In the genomic region with DNA sequence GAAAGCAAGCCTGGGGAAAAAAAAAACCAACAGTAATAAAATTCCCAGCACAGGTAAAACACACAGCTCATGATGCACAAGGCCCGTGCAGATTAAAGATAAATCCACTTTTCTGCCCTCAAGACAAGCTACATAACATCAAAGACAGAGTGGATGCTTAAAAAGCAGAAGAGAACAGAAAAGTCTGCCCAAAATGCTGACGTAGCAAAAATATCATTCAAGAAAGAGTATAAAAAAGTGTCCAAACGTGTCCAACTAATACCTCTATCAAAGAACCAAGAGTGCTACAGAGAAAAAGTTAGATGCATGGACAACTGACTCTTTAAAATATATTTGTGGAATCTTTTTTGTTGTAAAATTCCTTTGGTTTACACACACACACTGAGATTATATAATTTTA, we compare ENCODE assay signal across 31 mouse cellular contexts.
"Had no signal": no experiment of that assay in that cellular context is flagged by ENCODE, and none has a peak within 500 bp of the region (broad histone marks: within the 10 kb centered on the region; RNA-seq: fewer than 3 reads in every experiment).

No protein-coding gene starts in this region.

- ATAC-seq: liver, embryonic 12.5 days; liver, postnatal 0 days; lung, postnatal 0 days; midbrain, embryonic 13.5 days; midbrain, embryonic 15.5 days; midbrain, embryonic 16.5 days had no signal

- H3K27ac ChIP-seq: limb, embryonic 10.5 days; limb, embryonic 12.5 days; limb, embryonic 13.5 days; limb, embryonic 15.5 days; liver, embryonic 12.5 days; liver, embryonic 13.5 days; liver, embryonic 14.5 days; liver, embryonic 15.5 days; lung, embryonic 15.5 days; macrophage; midbrain, embryonic 10.5 days; midbrain, embryonic 12.5 days; midbrain, embryonic 13.5 days; midbrain, embryonic 15.5 days had no signal

- H3K4me3 ChIP-seq: limb, embryonic 10.5 days; limb, embryonic 12.5 days; limb, embryonic 13.5 days; limb, embryonic 15.5 days; liver, embryonic 12.5 days; liver, embryonic 13.5 days; liver, embryonic 15.5 days; lung, embryonic 15.5 days; megakaryocyte, embryonic 14.5 days; midbrain, embryonic 10.5 days; midbrain, embryonic 12.5 days; midbrain, embryonic 13.5 days; midbrain, embryonic 15.5 days; myocyte had no signal

- H3K4me2 ChIP-seq: limb, embryonic 12.5 days; limb, embryonic 13.5 days; limb, embryonic 15.5 days; liver, embryonic 11.5 days; liver, embryonic 12.5 days; liver, embryonic 13.5 days; liver, embryonic 15.5 days; lung, embryonic 14.5 days; lung, embryonic 15.5 days; midbrain, embryonic 11.5 days; midbrain, embryonic 12.5 days; midbrain, embryonic 13.5 days; midbrain, embryonic 15.5 days had no signal

- H3K9me3 ChIP-seq: limb, embryonic 10.5 days; limb, embryonic 12.5 days; limb, embryonic 13.5 days; limb, embryonic 15.5 days; liver, embryonic 12.5 days; liver, embryonic 13.5 days; liver, embryonic 15.5 days; lung, embryonic 15.5 days; midbrain, embryonic 10.5 days; midbrain, embryonic 12.5 days; midbrain, embryonic 13.5 days; midbrain, embryonic 15.5 days had no signal

- H3K36me3 ChIP-seq: limb, embryonic 10.5 days; limb, embryonic 12.5 days; limb, embryonic 13.5 days; limb, embryonic 15.5 days; liver, embryonic 12.5 days; liver, embryonic 13.5 days; liver, embryonic 15.5 days; lung, embryonic 15.5 days; midbrain, embryonic 10.5 days; midbrain, embryonic 12.5 days; midbrain, embryonic 13.5 days; midbrain, embryonic 15.5 days had no signal

- DNase-seq: left cerebral cortex, postnatal 4 days; liver; liver, embryonic 13.5 days; liver, postnatal 0 days; lung, adult 18-20 months; lung, adult 2 months; lung, embryonic 14.5 days; lung, postnatal 10 days; lung, postnatal 14 days; lung, postnatal 36 days; lung, postnatal 4 days; midbrain, embryonic 14.5 days had no signal

- H3K4me1 ChIP-seq: limb, embryonic 10.5 days; limb, embryonic 12.5 days; limb, embryonic 13.5 days; limb, embryonic 15.5 days; liver, embryonic 12.5 days; liver, embryonic 15.5 days; lung, embryonic 15.5 days; midbrain, embryonic 10.5 days; midbrain, embryonic 12.5 days; midbrain, embryonic 13.5 days; midbrain, embryonic 15.5 days had no signal

- H3K9ac ChIP-seq: limb, embryonic 12.5 days; limb, embryonic 13.5 days; limb, embryonic 15.5 days; liver, embryonic 12.5 days; liver, embryonic 13.5 days; liver, embryonic 14.5 days; liver, embryonic 15.5 days; liver, postnatal 0 days; lung, embryonic 14.5 days; lung, embryonic 15.5 days; midbrain, embryonic 12.5 days; midbrain, embryonic 13.5 days; midbrain, embryonic 15.5 days had no signal

- H3K27me3 ChIP-seq: limb, embryonic 12.5 days; limb, embryonic 13.5 days; limb, embryonic 15.5 days; liver, embryonic 12.5 days; liver, embryonic 13.5 days; liver, embryonic 15.5 days; lung, embryonic 15.5 days; midbrain, embryonic 12.5 days; midbrain, embryonic 13.5 days; midbrain, embryonic 15.5 days had no signal
